Mouse (Mus musculus) NIH3T3 (cell line): ENCODE measurements around the gene Cd7.
"Not testable (repeated sequence)": the region's sequence is repeated elsewhere in the genome, so short reads cannot be mapped to it uniquely, and the experiment has no call there.

ENCODE experiments used
- DNase-seq: peaks from one replicate; pipeline ENCODE4 v3.0.0-alpha.2; 2012; ENCODE audit warnings: low read depth

Gene Cd7

GRCm38 (mm10) chr11:121039302-121039701 lies at the start of gene Cd7:
Gene Cd7 (minus strand): TSS chr11:121039418.
- no peak for DNase-seq

- DNase-seq = no peak
Observed at GRCm38 (mm10) chr11:121088997-121089396, 49.8 kb upstream of the Cd7 start.

GRCm38 (mm10) chr11:121086296-121086695 lies 47.1 kb upstream of the Cd7 start:
- no peak for DNase-seq

GRCm38 (mm10) chr11:121085181-121085580 lies 46.0 kb upstream of the Cd7 start:
- no peak for DNase-seq

- peak; percentile 49 for DNase-seq
Observed at GRCm38 (mm10) chr11:121082857-121083500, 43.8 kb upstream of the Cd7 start.

GRCm38 (mm10) chr11:121082250-121082649 lies 43.0 kb upstream of the Cd7 start:
- no peak for DNase-seq

- DNase-seq = no peak
Observed at GRCm38 (mm10) chr11:121081120-121081519, 41.9 kb upstream of the Cd7 start, which contains the start of gene Sectm1a. Gene Sectm1a (minus strand): TSS chr11:121081220.

- no peak for DNase-seq
Observed at GRCm38 (mm10) chr11:121080330-121080729, 41.1 kb upstream of the Cd7 start.

GRCm38 (mm10) chr11:121075655-121076054 lies 36.4 kb upstream of the Cd7 start:
- no peak for DNase-seq

- DNase-seq = not testable (repeated sequence)
Observed at GRCm38 (mm10) chr11:121069662-121070061, 30.4 kb upstream of the Cd7 start.

- no peak for DNase-seq
Observed at GRCm38 (mm10) chr11:121067895-121068294, 28.7 kb upstream of the Cd7 start.

GRCm38 (mm10) chr11:121064197-121064596 lies 25.0 kb upstream of the Cd7 start:
- DNase-seq = no peak

- no peak for DNase-seq
Observed at GRCm38 (mm10) chr11:121063379-121063778, 24.2 kb upstream of the Cd7 start, which contains the start of gene Sectm1b. Gene Sectm1b (minus strand): TSS chr11:121063569.

GRCm38 (mm10) chr11:121061615-121062014 lies 22.4 kb upstream of the Cd7 start:
- DNase-seq = peak; percentile 27

GRCm38 (mm10) chr11:121060401-121061067 lies 21.3 kb upstream of the Cd7 start:
- DNase-seq = not testable (repeated sequence)

GRCm38 (mm10) chr11:121059471-121059870 lies 20.3 kb upstream of the Cd7 start:
- DNase-seq = no peak

GRCm38 (mm10) chr11:121058956-121059355 lies 19.7 kb upstream of the Cd7 start:
- no peak for DNase-seq

GRCm38 (mm10) chr11:121058122-121058521 lies 18.9 kb upstream of the Cd7 start:
- no peak for DNase-seq

- no peak for DNase-seq
Observed at GRCm38 (mm10) chr11:121056536-121057236, 17.5 kb upstream of the Cd7 start.

GRCm38 (mm10) chr11:121053536-121053935 lies 14.3 kb upstream of the Cd7 start:
- peak; percentile 90 for DNase-seq

GRCm38 (mm10) chr11:121052387-121052786 lies 13.2 kb upstream of the Cd7 start:
- DNase-seq = no peak

GRCm38 (mm10) chr11:121051793-121052192 lies 12.6 kb upstream of the Cd7 start:
- no peak for DNase-seq

GRCm38 (mm10) chr11:121049840-121050239 lies 10.6 kb upstream of the Cd7 start:
- DNase-seq = no peak
